Mouse (Mus musculus): ENCODE results near the gene Tank. TPM values are rescaled to one million over a fixed set of nuclear protein-coding genes. Genes with fewer than 3 reads are reported as not detected.

The Tank gene
- polyA plus RNA-seq, 1 experiment: 13.2 TPM

GRCm38 (mm10) chr2:61651206-61651605, 72.8 kb downstream of the Tank start:
- H3K4me3 ChIP-seq: no peak overlapping the region
- H3K27me3 ChIP-seq (ENCODE audit: control insufficient read depth, insufficient read depth, insufficient read length): no peaks in the 10 kb centered on the region
- H3K4me2 ChIP-seq (ENCODE audit: low read depth): no peak overlapping the region
- TF ChIP-seq MAX (IDR thresholded peaks at IDR 0.05; ENCODE audit: low read depth): no peak
- no peak for TF ChIP-seq USF1 (IDR thresholded peaks at IDR 0.05; ENCODE audit: low read depth)
- TF ChIP-seq MYOG (IDR thresholded peaks at IDR 0.05; ENCODE audit: control insufficient read depth in 1 of 3, insufficient read depth in 1 of 3, insufficient read length in 2 of 3, low read depth in 2 of 3): no peak
- no peak for TF ChIP-seq POLR2AphosphoS2 (IDR thresholded peaks at IDR 0.05; ENCODE audit: insufficient read length, low read depth)
- no peak for TF ChIP-seq CEBPB (IDR thresholded peaks at IDR 0.05; ENCODE audit: insufficient read depth, poor library complexity, severe bottlenecking)
- no peak overlapping the region for H3ac ChIP-seq (ENCODE audit: control insufficient read depth, insufficient read length)
- H3K79me2 ChIP-seq (ENCODE audit: control insufficient read depth, insufficient read depth): no peaks in the 10 kb centered on the region
- H3K36me3 ChIP-seq (ENCODE audit: control insufficient read depth, insufficient read depth): peaks cover 61% of the 10 kb centered on the region

GRCm38 (mm10) chr2:61651640-61652039, 73.3 kb downstream of the Tank start:
- TF ChIP-seq MYOG (IDR thresholded peaks at IDR 0.05; ENCODE audit: control insufficient read depth in 1 of 3, insufficient read depth in 1 of 3, insufficient read length in 2 of 3, low read depth in 2 of 3) (no peak), USF1 (IDR thresholded peaks at IDR 0.05; ENCODE audit: low read depth) (no peak), POLR2A (IDR thresholded peaks at IDR 0.05; ENCODE audit: insufficient read length, low read depth) (no peak), TCF12 (IDR thresholded peaks at IDR 0.05; ENCODE audit: insufficient read depth, poor library complexity, severe bottlenecking) (no peak), REST (IDR thresholded peaks at IDR 0.05; ENCODE audit: insufficient read depth, insufficient read length) (no peak), CEBPB (IDR thresholded peaks at IDR 0.05; ENCODE audit: insufficient read depth, poor library complexity, severe bottlenecking) (no peak), SRF (IDR thresholded peaks at IDR 0.05; ENCODE audit: control insufficient read depth, insufficient read length, low read depth) (no peak), E2F4 (IDR thresholded peaks at IDR 0.05; ENCODE audit: insufficient read depth) (no peak), TCF3 (IDR thresholded peaks at IDR 0.05; ENCODE audit: insufficient read length, low read depth) (no peak), POLR2AphosphoS2 (IDR thresholded peaks at IDR 0.05; ENCODE audit: insufficient read length, low read depth) (no peak), MAX (IDR thresholded peaks at IDR 0.05; ENCODE audit: low read depth) (no peak), MYOD1 (IDR thresholded peaks at IDR 0.05; ENCODE audit: control insufficient read depth in 1 of 3, insufficient read length in 2 of 3, low read depth in 2 of 3) (no peak)
- Histone ChIP-seq H3K36me3 (ENCODE audit: control insufficient read depth, insufficient read depth) (peaks cover 57% of the 10 kb centered on the region), H3K27me3 (ENCODE audit: control insufficient read depth, insufficient read depth, insufficient read length) (no peaks in the 10 kb centered on the region)

GRCm38 (mm10) chr2:61655046-61655381, 76.6 kb downstream of the Tank start:
- H3ac ChIP-seq (ENCODE audit: control insufficient read depth, insufficient read length): no peak overlapping the region
- H3K36me3 ChIP-seq (ENCODE audit: control insufficient read depth, insufficient read depth): peaks cover 36% of the 10 kb centered on the region
- H3K4me3 ChIP-seq: no peak overlapping the region
- no peak overlapping the region for H3K4me2 ChIP-seq (ENCODE audit: low read depth)
- H3K27me3 ChIP-seq (ENCODE audit: control insufficient read depth, insufficient read depth, insufficient read length): no peaks in the 10 kb centered on the region
- H3K79me2 ChIP-seq (ENCODE audit: control insufficient read depth, insufficient read depth): no peaks in the 10 kb centered on the region
- no peak for TF ChIP-seq TCF12 (IDR thresholded peaks at IDR 0.05; ENCODE audit: insufficient read depth, poor library complexity, severe bottlenecking)
- TF ChIP-seq MAX (IDR thresholded peaks at IDR 0.05; ENCODE audit: low read depth): no peak
- no peak for TF ChIP-seq POLR2AphosphoS2 (IDR thresholded peaks at IDR 0.05; ENCODE audit: insufficient read length, low read depth)
- TF ChIP-seq TCF3 (IDR thresholded peaks at IDR 0.05; ENCODE audit: insufficient read length, low read depth): no peak
- TF ChIP-seq SRF (IDR thresholded peaks at IDR 0.05; ENCODE audit: control insufficient read depth, insufficient read length, low read depth): no peak
- no peak for TF ChIP-seq MYOD1 (IDR thresholded peaks at IDR 0.05; ENCODE audit: control insufficient read depth in 1 of 3, insufficient read length in 2 of 3, low read depth in 2 of 3)
- TF ChIP-seq POLR2A (IDR thresholded peaks at IDR 0.05; ENCODE audit: insufficient read length, low read depth): no peak
- TF ChIP-seq MYOG (IDR thresholded peaks at IDR 0.05; ENCODE audit: control insufficient read depth in 1 of 3, insufficient read depth in 1 of 3, insufficient read length in 2 of 3, low read depth in 2 of 3): no peak
- no peak for TF ChIP-seq USF1 (IDR thresholded peaks at IDR 0.05; ENCODE audit: low read depth)
- TF ChIP-seq CEBPB (IDR thresholded peaks at IDR 0.05; ENCODE audit: insufficient read depth, poor library complexity, severe bottlenecking): no peak
- TF ChIP-seq E2F4 (IDR thresholded peaks at IDR 0.05; ENCODE audit: insufficient read depth): no peak
- no peak for TF ChIP-seq REST (IDR thresholded peaks at IDR 0.05; ENCODE audit: insufficient read depth, insufficient read length)

More at GRCm38 (mm10) chr2:61651640-61652039, 73.3 kb downstream of the Tank start:
- Histone ChIP-seq H3ac (ENCODE audit: control insufficient read depth, insufficient read length) (no peak overlapping the region), H3K79me2 (ENCODE audit: control insufficient read depth, insufficient read depth) (no peaks in the 10 kb centered on the region), H3K4me2 (ENCODE audit: low read depth) (no peak overlapping the region), H3K4me3 (no peak overlapping the region)

GRCm38 (mm10) chr2:61655382-61656281, 77.2 kb downstream of the Tank start:
- Histone ChIP-seq H3K4me3 (no peak overlapping the region), H3K4me2 (ENCODE audit: low read depth) (peak overlapping the region; percentile 3), H3K79me2 (ENCODE audit: control insufficient read depth, insufficient read depth) (no peaks in the 10 kb centered on the region), H3K36me3 (ENCODE audit: control insufficient read depth, insufficient read depth) (peaks cover 31% of the 10 kb centered on the region), H3K27me3 (ENCODE audit: control insufficient read depth, insufficient read depth, insufficient read length) (no peaks in the 10 kb centered on the region), H3ac (ENCODE audit: control insufficient read depth, insufficient read length) (no peak overlapping the region)
- TF ChIP-seq REST (IDR thresholded peaks at IDR 0.05; ENCODE audit: insufficient read depth, insufficient read length): no peak
